Mouse (Mus musculus) midbrain, embryonic 16.5 days (tissue): ENCODE measurements around the gene Opn1mw. TPM values are rescaled to one million over a fixed set of nuclear protein-coding genes. Genes with fewer than 3 reads are reported as not detected.
A peak's percentile ranks its signal among the peaks of the same experiment; 100 is the strongest.

Experiments
- ATAC-seq: fragments of 200-750 bp; cut with Nextera tagmentation; 2 replicates; pipeline ENCODE4 v1.8.0; 2017; ENCODE audit warnings: moderate TSS enrichment
- H3K27ac ChIP-seq: fragments of 300-500 bp; sonication (generic); 2 replicates; pipeline ENCODE4 v1.5.1; 2014; ENCODE audit warnings: mild to moderate bottlenecking, low read length, mixed read lengths
- H3K27me3 ChIP-seq: fragments of 300-500 bp; sonication (generic); 2 replicates; pipeline ENCODE4 v1.6.1; 2014; ENCODE audit warnings: low read depth, low read length, mixed read lengths; ENCODE audit not compliant: control insufficient read depth, insufficient read depth
- H3K36me3 ChIP-seq: fragments of 300-500 bp; sonication (generic); 2 replicates; pipeline ENCODE4 v1.6.1; 2014; ENCODE audit warnings: mild to moderate bottlenecking, low read length, moderate library complexity, mixed read lengths; ENCODE audit not compliant: control insufficient read depth, insufficient read depth
- H3K4me1 ChIP-seq: fragments of 300-500 bp; sonication (generic); 2 replicates; pipeline ENCODE4 v1.6.1; 2014; ENCODE audit warnings: mild to moderate bottlenecking, low read length, mixed read lengths; ENCODE audit not compliant: control insufficient read depth, insufficient read depth
- H3K4me2 ChIP-seq: fragments of 300-500 bp; sonication (generic); 2 replicates; pipeline ENCODE4 v1.6.1; 2014; ENCODE audit warnings: mild to moderate bottlenecking, low read length, mixed read lengths
- H3K4me3 ChIP-seq: fragments of 300-500 bp; sonication (generic); 2 replicates; pipeline ENCODE4 v1.5.1; 2014; ENCODE audit warnings: low read depth, mild to moderate bottlenecking, low read length, moderate library complexity, mixed read lengths
- H3K9ac ChIP-seq: fragments of 300-500 bp; sonication (generic); 2 replicates; pipeline ENCODE4 v1.6.1; 2014; ENCODE audit warnings: low read depth, low read length, mixed read lengths
- H3K9me3 ChIP-seq: fragments of 300-500 bp; sonication (generic); replicated peaks from 2 replicates; pipeline ENCODE4 v1.6.1; 2014; ENCODE audit warnings: mild to moderate bottlenecking, low read length, mixed read lengths; ENCODE audit not compliant: control insufficient read depth, poor library complexity, severe bottlenecking
- whole genome bisulfite sequencing: fragments of 180-500 bp; shearing (Covaris S2); extraction: QIAGEN DNeasy Blood & Tissue Kit; methylation state at CpG from one replicate; pipeline ENCODE4 v1.1.7; 2014; 5-methylcytosine and 5-hydroxymethylcytosine counted together
- polyA plus RNA-seq: library from polyadenylated mRNA; unstranded; fragments of >200 nt; fragmentation: Nextera tagmentation; extraction: Ambion mirVana; gene quantifications from 2 replicates; pipeline ENCODE4 v1.2.1, GENCODE M21; 2015

Gene Opn1mw
- polyA plus RNA-seq = not detected in 2 replicates

- Histone ChIP-seq H3K9ac (no peak within 1 kb of the TSS), H3K4me3 (no peak within 1 kb of the TSS), H3K27ac (no peak within 1 kb of the TSS), H3K4me1 (no peaks in the 10 kb centered on the region), H3K4me2 (no peak within 1 kb of the TSS), H3K36me3 (no peaks in the 10 kb centered on the region), H3K27me3 (no peaks in the 10 kb centered on the region), H3K9me3 (no peaks in the 10 kb centered on the region)
- ATAC-seq = no peak
Observed at GRCm38 (mm10) chrX:74127164-74127563, at the start of gene Opn1mw. Gene Opn1mw (plus strand): TSS chrX:74127464.

- peak overlapping the region; percentile 74 for H3K9ac ChIP-seq
- H3K27me3 ChIP-seq = no peaks in the 10 kb centered on the region
- peak overlapping the region; percentile 59 for H3K4me2 ChIP-seq
- WGBS = 25% methylated on average over 17 of the region's 17 CpGs
- H3K36me3 ChIP-seq = no peaks in the 10 kb centered on the region
- H3K4me1 ChIP-seq = peaks cover 29% of the 10 kb centered on the region
- H3K4me3 ChIP-seq = peak overlapping the region; percentile 61
- no peaks in the 10 kb centered on the region for H3K9me3 ChIP-seq
- H3K27ac ChIP-seq = peak overlapping the region; percentile 96
- ATAC-seq = no peak
Observed at GRCm38 (mm10) chrX:74084276-74084837, 42.9 kb upstream of the Opn1mw start.

DNA sequence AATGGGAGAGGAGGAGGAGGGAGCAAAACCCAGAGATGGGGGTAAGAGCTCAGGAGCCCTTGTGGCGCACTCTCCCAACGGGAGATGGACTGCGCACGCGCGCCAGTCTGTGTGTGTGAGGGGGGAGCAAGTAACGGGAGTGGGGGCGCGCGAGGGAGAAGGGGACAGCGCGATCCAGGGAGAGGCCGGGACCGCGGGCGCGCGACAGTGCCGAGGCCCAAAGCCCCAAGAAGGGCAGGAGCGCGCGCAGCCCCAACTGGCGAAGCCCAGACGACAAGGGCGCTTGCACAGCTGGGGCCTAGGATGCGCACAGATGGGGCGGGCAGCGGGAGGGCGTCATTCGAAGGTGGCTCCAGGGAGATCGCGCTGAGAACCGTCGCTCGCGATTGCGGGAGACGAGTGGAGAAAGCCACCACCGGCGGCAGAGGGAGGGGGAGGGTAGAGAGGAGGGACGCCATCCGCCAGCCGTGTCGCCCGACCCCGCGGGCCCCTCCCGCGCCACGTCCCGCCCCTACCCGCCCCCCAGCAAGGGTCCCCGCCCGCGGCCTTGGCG, 42.2 kb upstream of the Opn1mw start:
- Histone ChIP-seq H3K9me3 (no peaks in the 10 kb centered on the region), H3K4me1 (peaks cover 29% of the 10 kb centered on the region), H3K36me3 (no peaks in the 10 kb centered on the region), H3K4me3 (peak overlapping the region; percentile 61), H3K4me2 (peak overlapping the region; percentile 59), H3K9ac (peak overlapping the region; percentile 74), H3K27me3 (no peaks in the 10 kb centered on the region), H3K27ac (peak overlapping the region; percentile 96)
- ATAC-seq = peak; percentile 83
- 18% methylated on average over 33 of the region's 56 CpGs for WGBS

GRCm38 (mm10) chrX:74085601-74086038, 41.6 kb upstream of the Opn1mw start:
- 24% methylated on average over 26 of the region's 27 CpGs for WGBS
- peak overlapping the region; percentile 53 for H3K4me2 ChIP-seq
- peak overlapping the region; percentile 96 for H3K27ac ChIP-seq
- no peaks in the 10 kb centered on the region for H3K9me3 ChIP-seq
- peaks cover 23% of the 10 kb centered on the region for H3K4me1 ChIP-seq
- H3K27me3 ChIP-seq = no peaks in the 10 kb centered on the region
- H3K4me3 ChIP-seq = peak overlapping the region; percentile 61
- peak; percentile 99 for ATAC-seq
- H3K36me3 ChIP-seq = no peaks in the 10 kb centered on the region
- H3K9ac ChIP-seq = peak overlapping the region; percentile 74

- no peaks in the 10 kb centered on the region for H3K4me1 ChIP-seq
- ATAC-seq = no peak
- H3K9me3 ChIP-seq = no peaks in the 10 kb centered on the region
- 83% methylated on average over 1 of the region's 1 CpGs for WGBS
- no peak overlapping the region for H3K4me3 ChIP-seq
- no peak overlapping the region for H3K27ac ChIP-seq
- H3K4me2 ChIP-seq = no peak overlapping the region
- no peaks in the 10 kb centered on the region for H3K27me3 ChIP-seq
- no peaks in the 10 kb centered on the region for H3K36me3 ChIP-seq
- H3K9ac ChIP-seq = no peak overlapping the region
Observed at GRCm38 (mm10) chrX:74095130-74095529, 32.1 kb upstream of the Opn1mw start.

GRCm38 (mm10) chrX:74103457-74104188, 23.6 kb upstream of the Opn1mw start:
- Histone ChIP-seq H3K9me3 (no peaks in the 10 kb centered on the region), H3K9ac (no peak overlapping the region), H3K4me2 (no peak overlapping the region), H3K27ac (no peak overlapping the region), H3K27me3 (no peaks in the 10 kb centered on the region), H3K4me3 (no peak overlapping the region), H3K36me3 (no peaks in the 10 kb centered on the region), H3K4me1 (no peaks in the 10 kb centered on the region)
- WGBS = 70% methylated on average over 4 of the region's 4 CpGs
- ATAC-seq = no peak

DNA sequence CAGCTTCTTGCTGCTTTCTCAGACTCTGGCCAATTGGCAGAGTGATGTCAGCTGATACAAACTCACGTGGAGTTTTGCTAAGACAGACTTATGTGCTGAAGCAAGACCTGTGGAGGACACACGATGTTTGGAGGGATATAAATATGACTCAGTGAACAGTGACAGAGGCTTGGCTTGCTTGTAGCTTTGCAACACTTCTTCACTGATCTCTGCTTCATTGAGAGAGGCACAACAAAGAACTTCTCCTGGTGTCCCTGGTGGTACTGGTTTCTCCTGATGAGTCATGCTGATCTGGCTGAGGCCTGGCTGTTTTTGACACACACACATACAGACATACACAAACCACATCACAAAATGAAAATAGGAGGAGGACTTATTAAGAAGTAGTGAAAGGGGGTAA, 21.3 kb upstream of the Opn1mw start:
- no peak overlapping the region for H3K27ac ChIP-seq
- H3K9ac ChIP-seq = no peak overlapping the region
- H3K9me3 ChIP-seq = no peaks in the 10 kb centered on the region
- WGBS = 58% methylated on average over 2 of the region's 2 CpGs
- H3K27me3 ChIP-seq = no peaks in the 10 kb centered on the region
- no peaks in the 10 kb centered on the region for H3K36me3 ChIP-seq
- no peak overlapping the region for H3K4me3 ChIP-seq
- no peaks in the 10 kb centered on the region for H3K4me1 ChIP-seq
- no peak overlapping the region for H3K4me2 ChIP-seq
- ATAC-seq = no peak

DNA sequence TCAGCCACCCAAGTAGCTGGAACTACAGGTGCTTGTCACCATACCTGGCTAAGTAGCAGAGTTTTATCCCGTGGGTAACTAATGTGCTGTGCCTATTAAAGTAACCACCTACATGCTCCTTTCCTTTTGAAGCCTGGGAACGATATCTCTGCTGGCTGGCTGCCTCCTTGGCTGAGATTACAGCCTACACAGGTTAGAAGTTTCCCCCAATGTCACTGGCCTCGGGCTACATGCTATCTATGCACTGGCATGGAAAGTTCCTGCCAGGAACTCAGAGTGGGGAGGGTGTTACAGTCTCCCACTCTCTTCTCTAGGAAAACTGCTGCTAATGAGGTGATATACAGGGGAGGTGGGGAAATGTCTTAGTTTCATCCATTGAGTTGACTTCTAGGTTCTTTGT, 18.5 kb upstream of the Opn1mw start:
- H3K4me2 ChIP-seq = no peak overlapping the region
- H3K36me3 ChIP-seq = no peaks in the 10 kb centered on the region
- H3K4me1 ChIP-seq = no peaks in the 10 kb centered on the region
- ATAC-seq = no peak
- H3K27ac ChIP-seq = no peak overlapping the region
- H3K9me3 ChIP-seq = no peaks in the 10 kb centered on the region
- WGBS = 61% methylated on average over 3 of the region's 3 CpGs
- no peak overlapping the region for H3K9ac ChIP-seq
- no peak overlapping the region for H3K4me3 ChIP-seq
- H3K27me3 ChIP-seq = no peaks in the 10 kb centered on the region

DNA sequence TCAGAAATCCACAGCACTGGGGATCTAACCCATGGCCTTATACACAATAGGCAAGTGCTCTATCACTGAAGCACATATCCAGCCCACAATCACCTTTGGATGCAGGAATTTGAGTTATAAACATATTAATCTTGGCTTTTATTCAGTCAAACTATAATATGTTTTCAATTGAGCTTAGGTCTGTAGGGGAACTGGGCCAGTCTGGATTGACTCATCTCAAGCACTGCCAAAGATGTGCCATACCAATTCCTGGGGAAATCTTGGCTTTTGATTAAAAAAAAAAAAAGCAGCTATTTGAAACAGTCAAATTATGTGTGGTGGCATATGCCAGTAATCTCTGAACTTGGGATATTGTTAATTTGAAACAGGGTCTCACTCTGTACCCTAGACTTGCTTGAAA, 13.2 kb upstream of the Opn1mw start:
- ATAC-seq = no peak
- Histone ChIP-seq H3K4me2 (no peak overlapping the region), H3K4me3 (no peak overlapping the region), H3K4me1 (no peaks in the 10 kb centered on the region), H3K36me3 (no peaks in the 10 kb centered on the region), H3K27me3 (no peaks in the 10 kb centered on the region), H3K9ac (no peak overlapping the region), H3K27ac (no peak overlapping the region), H3K9me3 (no peaks in the 10 kb centered on the region)
